Mouse (Mus musculus) erythroblast, embryonic 14.5 days (primary cell): ENCODE data around the gene Coa3. TPM values are rescaled to one million over a fixed set of nuclear protein-coding genes. Genes with fewer than 3 reads are reported as not detected.
A peak's percentile ranks its signal among the peaks of the same experiment; 100 is the strongest.

ENCODE experiments used
- H3K27me3 ChIP-seq: 2 replicates; pipeline ENCODE4 v1.6.1; 2012; ENCODE audit warnings: inconsistent platforms; ENCODE audit not compliant: control insufficient read depth
- H3K36me3 ChIP-seq: 2 replicates; pipeline ENCODE4 v1.6.1; 2012; ENCODE audit warnings: mild to moderate bottlenecking, inconsistent platforms; ENCODE audit not compliant: control insufficient read depth
- H3K4me1 ChIP-seq: 2 replicates; pipeline ENCODE4 v1.6.1; 2012; ENCODE audit warnings: inconsistent platforms; ENCODE audit not compliant: control insufficient read depth
- H3K4me3 ChIP-seq: replicated peaks from 2 replicates; pipeline ENCODE3; 2012; ENCODE audit warnings: moderate library complexity, mild to moderate bottlenecking, inconsistent platforms
- H3K9me3 ChIP-seq: 2 replicates; pipeline ENCODE4 v1.6.1; 2012; ENCODE audit warnings: low read length, inconsistent platforms, mixed read lengths; ENCODE audit not compliant: control insufficient read depth
- GATA1 ChIP-seq: IDR thresholded peaks from 2 replicates; pipeline ENCODE4 v1.6.1; 2012; ENCODE audit warnings: low read length, inconsistent platforms, mixed read lengths
- TAL1 ChIP-seq: IDR thresholded peaks from 3 replicates; pipeline ENCODE4 v1.6.1; 2012; ENCODE audit warnings: low read length, inconsistent platforms, mixed read lengths
- polyA plus RNA-seq: library from polyadenylated mRNA; stranded (reverse); fragments of >175 nt; gene quantifications from 2 replicates; pipeline ENCODE4 v1.2.3, GENCODE M21; 2012

The Coa3 gene
- polyA plus RNA-seq, 1 experiment, result 2.2 TPM

DNA sequence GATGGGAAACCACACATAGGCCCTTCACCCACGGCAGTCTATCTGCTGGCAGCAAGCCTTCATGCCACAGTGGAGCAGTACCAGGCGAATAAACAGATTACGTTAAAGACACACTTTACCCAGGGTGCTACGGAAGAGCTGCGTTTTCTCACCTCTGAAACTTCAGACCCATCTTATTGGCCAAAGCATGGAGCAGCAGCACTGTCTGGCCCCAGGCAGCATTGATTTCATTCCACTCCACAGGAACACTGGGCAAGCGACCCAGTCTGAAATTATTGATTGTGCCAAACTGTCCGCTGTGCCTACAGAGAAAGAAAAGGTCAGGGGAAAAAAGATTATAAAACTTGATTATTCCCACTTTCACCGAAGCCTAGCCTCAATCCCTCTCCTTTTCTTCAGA is 12.3 kb upstream of the Coa3 start:
- H3K27me3 ChIP-seq, result no peaks in the 10 kb centered on the region
- peaks cover 100% of the 10 kb centered on the region for H3K36me3 ChIP-seq

DNA sequence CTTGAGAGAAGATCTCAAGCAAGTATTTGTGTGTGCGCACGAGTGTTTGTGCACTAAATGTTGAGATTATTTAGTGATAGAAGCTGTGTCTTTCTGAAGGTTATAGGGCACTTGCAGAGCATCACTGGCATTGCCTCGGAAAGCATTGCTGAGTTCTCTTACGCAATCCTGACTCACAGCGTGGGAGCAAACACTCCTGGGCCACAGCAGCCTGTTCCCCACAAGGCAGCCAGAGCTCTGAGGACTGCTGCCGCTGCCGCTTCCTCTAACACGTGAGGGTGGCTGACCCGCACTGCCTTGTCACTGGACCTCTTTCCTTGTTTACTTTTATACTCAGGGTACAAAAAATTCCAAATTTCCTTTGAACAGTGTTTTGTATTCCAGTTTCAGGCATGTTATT is 8.4 kb upstream of the Coa3 start:
- Histone ChIP-seq H3K9me3 (no peaks in the 10 kb centered on the region), H3K4me3 (no peak overlapping the region), H3K4me1 (no peaks in the 10 kb centered on the region; the same call in 1 of the 2 replicates), H3K27me3 (no peaks in the 10 kb centered on the region), H3K36me3 (peaks cover 90% of the 10 kb centered on the region)
- TF ChIP-seq TAL1 (no peak), GATA1 (no peak)

More for the DNA sequence above, 12.3 kb upstream of the Coa3 start:
- Histone ChIP-seq H3K4me3 (no peak overlapping the region), H3K9me3 (no peaks in the 10 kb centered on the region), H3K4me1 (no peaks in the 10 kb centered on the region; the same call in 1 of the 2 replicates)
- TF ChIP-seq GATA1 (no peak), TAL1 (no peak)

DNA sequence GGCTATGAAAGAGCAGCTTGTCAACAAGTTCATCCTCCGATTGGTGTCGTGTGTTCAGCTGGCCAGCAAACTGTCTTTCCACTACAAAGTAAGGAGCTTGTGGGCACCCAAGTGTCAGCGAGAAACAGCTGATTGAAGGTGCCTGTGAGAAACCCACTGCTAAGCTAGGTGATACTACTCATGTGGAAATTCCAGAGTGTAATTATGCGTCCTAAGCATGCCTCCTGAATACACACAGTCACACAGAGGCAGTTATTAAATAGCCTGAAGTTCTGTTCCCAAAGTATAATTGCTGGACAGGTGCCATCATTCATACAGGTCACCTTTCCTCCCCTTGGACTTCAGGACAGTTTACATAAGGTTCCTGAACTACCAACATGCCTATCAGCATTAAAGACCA is 4.9 kb upstream of the Coa3 start:
- H3K36me3 ChIP-seq, result peaks cover 55% of the 10 kb centered on the region
- no peak for TF ChIP-seq GATA1
- H3K9me3 ChIP-seq, result no peaks in the 10 kb centered on the region
- no peak overlapping the region for H3K4me3 ChIP-seq
- H3K4me1 ChIP-seq, result peaks cover 8% of the 10 kb centered on the region
- peaks cover 5% of the 10 kb centered on the region for H3K27me3 ChIP-seq

DNA sequence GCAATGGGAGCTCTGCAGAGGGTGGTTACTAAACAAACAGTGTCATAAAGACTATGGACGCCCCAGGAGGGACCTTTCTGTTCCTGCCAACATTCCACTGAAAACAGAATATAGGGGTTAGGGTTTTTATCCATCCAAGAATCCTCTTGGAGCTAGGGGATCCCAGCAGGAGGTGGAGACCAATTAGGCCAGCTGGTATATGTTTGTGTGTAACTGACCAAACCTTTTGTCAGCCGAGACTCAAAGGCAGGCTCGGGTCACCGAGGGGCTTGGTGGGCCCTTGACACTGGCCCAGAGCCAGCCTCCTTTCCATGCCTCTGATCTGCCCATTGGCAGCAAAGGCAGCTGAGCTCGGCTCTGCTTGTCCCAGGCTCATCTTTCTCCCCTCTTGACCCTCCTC is 4.0 kb upstream of the Coa3 start:
- peaks cover 17% of the 10 kb centered on the region for H3K4me1 ChIP-seq
- TF ChIP-seq TAL1, result no peak
- TF ChIP-seq GATA1, result no peak
- no peak overlapping the region for H3K4me3 ChIP-seq
- H3K9me3 ChIP-seq, result no peaks in the 10 kb centered on the region
- H3K27me3 ChIP-seq, result peaks cover 5% of the 10 kb centered on the region
- peaks cover 48% of the 10 kb centered on the region for H3K36me3 ChIP-seq

DNA sequence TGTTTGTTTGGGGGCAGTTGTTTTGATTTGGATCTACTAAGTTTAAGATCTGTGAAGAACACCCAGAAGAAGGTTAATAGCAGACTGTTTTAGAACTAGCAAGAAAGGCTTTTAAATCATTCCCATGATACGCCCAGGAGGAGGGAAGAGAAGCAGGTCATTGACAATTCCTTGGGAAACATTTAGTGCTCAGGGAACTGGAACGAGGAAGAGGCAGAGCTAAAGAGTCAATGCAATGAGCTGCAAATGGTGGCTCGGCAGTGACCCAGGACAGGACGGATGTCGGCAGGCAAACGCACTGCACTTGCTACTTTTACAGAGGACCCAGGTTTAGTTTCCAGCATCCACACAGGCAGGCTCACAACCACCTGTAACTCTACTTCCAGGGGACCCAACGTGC is 1.9 kb upstream of the Coa3 start:
- Histone ChIP-seq H3K36me3 (peaks cover 48% of the 10 kb centered on the region), H3K4me3 (no peak overlapping the region)
- TF ChIP-seq GATA1 (no peak), TAL1 (no peak)

DNA sequence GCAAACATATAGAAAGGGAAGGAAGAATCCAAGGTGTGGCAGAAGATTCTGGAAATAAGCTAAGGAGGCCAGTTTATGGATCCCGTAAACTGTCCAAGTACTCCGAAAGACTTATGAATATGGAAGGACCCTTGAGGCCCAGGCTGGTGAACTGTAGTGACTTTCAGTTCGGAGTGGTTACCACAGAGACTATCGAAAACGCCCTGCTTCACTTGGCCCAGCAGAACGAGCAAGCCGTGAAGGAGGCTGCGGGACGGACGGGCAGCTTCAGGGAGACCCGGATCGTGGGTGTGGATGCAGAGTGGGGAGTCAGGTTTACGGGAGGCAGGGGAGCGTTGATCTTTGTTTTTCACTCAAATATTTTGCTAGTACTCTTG is 267 bp upstream of the Coa3 start:
- no peaks in the 10 kb centered on the region for H3K9me3 ChIP-seq
- H3K4me1 ChIP-seq, result peaks cover 38% of the 10 kb centered on the region
- TF ChIP-seq TAL1 (no peak), GATA1 (no peak)
- H3K27me3 ChIP-seq, result peaks cover 5% of the 10 kb centered on the region
- H3K4me3 ChIP-seq, result peak overlapping the region; percentile 83
- H3K36me3 ChIP-seq, result peaks cover 42% of the 10 kb centered on the region

More for the DNA sequence above, 1.9 kb upstream of the Coa3 start:
- Histone ChIP-seq H3K9me3 (no peaks in the 10 kb centered on the region), H3K4me1 (peaks cover 38% of the 10 kb centered on the region), H3K27me3 (peaks cover 5% of the 10 kb centered on the region)

DNA sequence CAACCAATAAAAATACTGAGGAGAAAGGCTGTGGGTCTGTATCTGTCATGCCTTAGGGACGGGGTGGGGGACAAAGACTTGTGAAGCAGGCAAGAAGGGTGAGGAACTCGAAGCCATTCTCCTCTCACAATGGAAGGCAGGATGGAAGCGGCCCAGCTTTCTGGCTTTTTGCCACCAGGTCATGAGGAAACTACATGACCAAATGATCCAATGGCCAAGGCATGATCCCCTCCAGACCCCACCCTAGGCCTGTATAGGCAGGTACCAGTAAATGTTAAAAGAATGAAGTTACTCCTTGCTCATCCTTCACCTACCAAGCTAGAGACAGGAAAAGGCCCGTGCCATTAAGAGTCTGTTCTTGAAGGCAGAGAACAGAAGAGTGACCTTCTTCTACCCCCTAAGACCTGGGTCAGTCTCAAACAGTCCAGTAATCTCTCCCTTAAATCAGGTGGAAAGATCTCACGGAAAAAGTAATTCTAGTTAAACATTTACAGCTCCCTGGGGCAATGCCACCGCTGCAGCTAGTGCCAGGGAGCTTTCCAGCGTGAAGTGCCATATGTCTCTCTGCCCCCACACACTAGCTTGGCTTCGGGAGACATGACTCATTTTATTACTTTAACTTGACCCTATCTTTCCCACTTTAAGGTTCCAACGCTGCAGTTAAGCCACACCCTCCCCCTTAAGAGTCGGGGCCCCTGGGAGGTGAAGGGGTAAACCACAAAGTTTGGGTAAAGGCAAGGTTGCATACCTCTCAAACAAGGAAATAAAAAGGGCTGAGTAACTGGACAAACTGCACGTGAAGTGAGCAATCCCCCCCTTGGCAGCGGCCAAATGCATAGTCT is 1.3 kb downstream of the Coa3 start:
- no peaks in the 10 kb centered on the region for H3K9me3 ChIP-seq
- H3K36me3 ChIP-seq, result peaks cover 43% of the 10 kb centered on the region
- peaks cover 5% of the 10 kb centered on the region for H3K27me3 ChIP-seq
- peak overlapping the region; percentile 83 for H3K4me3 ChIP-seq
- H3K4me1 ChIP-seq, result peaks cover 38% of the 10 kb centered on the region
- TF ChIP-seq GATA1 (peak; percentile 46), TAL1 (no peak)

DNA sequence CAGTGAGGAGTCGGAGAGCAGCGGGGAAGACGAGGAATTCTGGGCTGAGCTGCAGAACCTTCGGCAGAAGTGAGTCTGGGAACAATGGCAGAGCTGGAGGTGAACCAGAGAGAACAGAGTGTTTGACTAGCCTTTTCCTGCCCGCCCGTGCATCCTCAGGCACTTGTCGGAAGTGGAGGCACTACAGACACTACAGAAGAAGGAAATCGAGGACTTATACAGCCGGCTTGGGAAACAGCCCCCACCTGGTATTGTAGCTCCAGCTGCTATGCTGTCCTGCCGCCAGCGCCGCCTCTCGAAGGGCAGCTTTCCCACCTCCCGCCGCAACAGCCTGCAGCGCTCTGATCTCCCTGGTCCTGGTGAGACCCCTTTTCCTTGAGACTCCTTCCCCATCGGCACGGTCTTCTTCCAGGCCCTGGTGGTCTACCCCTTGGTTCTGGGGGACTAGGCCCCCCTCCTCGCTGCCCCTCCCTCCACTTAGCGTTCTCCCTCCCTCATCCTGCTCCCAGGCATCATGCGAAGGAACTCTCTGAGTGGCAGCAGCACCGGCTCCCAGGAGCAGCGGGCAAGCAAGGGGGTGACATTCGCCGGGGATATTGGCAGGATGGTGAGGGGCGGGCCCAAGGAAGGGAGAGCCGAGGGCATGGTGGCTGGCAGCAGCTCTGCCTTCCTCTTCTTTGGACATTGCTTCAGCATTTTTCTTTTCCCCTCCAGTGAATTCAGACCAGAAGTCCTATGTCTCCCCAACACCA is 2.4 kb downstream of the Coa3 start:
- H3K27me3 ChIP-seq, result peaks cover 8% of the 10 kb centered on the region
- no peaks in the 10 kb centered on the region for H3K9me3 ChIP-seq
- peak overlapping the region; percentile 10 for H3K4me3 ChIP-seq
- peaks cover 38% of the 10 kb centered on the region for H3K4me1 ChIP-seq
- TF ChIP-seq TAL1 (no peak), GATA1 (no peak)
- H3K36me3 ChIP-seq, result peaks cover 47% of the 10 kb centered on the region

DNA sequence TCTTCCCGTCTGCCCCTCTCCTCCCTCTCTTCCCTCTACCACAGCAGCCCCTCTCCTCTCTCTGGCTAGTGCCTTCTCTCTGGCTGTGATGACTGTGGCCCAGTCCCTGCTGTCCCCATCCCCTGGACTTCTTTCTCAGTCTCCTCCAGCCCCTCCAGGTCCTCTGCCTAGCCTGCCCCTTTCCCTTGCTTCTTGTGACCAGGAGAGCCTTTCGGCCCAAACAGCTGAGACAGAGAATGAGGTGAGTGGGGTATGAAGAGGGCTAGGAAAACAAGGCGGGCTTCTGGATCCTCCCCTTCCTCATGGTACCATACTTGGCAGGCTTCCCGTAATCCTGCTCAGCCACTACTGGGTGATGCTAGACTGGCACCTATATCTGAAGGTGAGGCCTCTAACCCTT is 3.6 kb downstream of the Coa3 start:
- Histone ChIP-seq H3K9me3 (no peaks in the 10 kb centered on the region), H3K4me1 (peaks cover 38% of the 10 kb centered on the region), H3K36me3 (peaks cover 47% of the 10 kb centered on the region), H3K27me3 (peaks cover 3% of the 10 kb centered on the region), H3K4me3 (no peak overlapping the region)
- no peak for TF ChIP-seq TAL1
- no peak for TF ChIP-seq GATA1
